Mouse (Mus musculus) limb, embryonic 15.5 days (tissue): ENCODE measurements around the gene Mr1. TPM values are rescaled to one million over a fixed set of nuclear protein-coding genes. Genes with fewer than 3 reads are reported as not detected.

ENCODE experiments used
- ATAC-seq: fragments of 200-750 bp; cut with Nextera tagmentation; 2 replicates; pipeline ENCODE4 v1.8.0; 2017; ENCODE audit warnings: low read depth, moderate TSS enrichment; ENCODE audit not compliant: insufficient number of reproducible peaks, low FRiP score, low TSS enrichment
- H3K27ac ChIP-seq: fragments of 300-500 bp; sonication (generic); 2 replicates; pipeline ENCODE4 v1.5.1; 2015; ENCODE audit warnings: moderate library complexity, mild to moderate bottlenecking, inconsistent platforms
- H3K27me3 ChIP-seq: fragments of 300-500 bp; sonication (generic); 2 replicates; pipeline ENCODE4 v1.6.1; 2015; ENCODE audit warnings: inconsistent platforms
- H3K36me3 ChIP-seq: fragments of 300-500 bp; sonication (generic); 2 replicates; pipeline ENCODE4 v1.6.1; 2015; ENCODE audit warnings: inconsistent platforms
- H3K4me1 ChIP-seq: fragments of 300-500 bp; sonication (generic); 2 replicates; pipeline ENCODE4 v1.6.1; 2015; ENCODE audit warnings: inconsistent platforms
- H3K4me2 ChIP-seq: fragments of 300-500 bp; sonication (generic); 2 replicates; pipeline ENCODE4 v1.6.1; 2015; ENCODE audit warnings: mild to moderate bottlenecking, inconsistent platforms
- H3K4me3 ChIP-seq: fragments of 300-500 bp; sonication (generic); 2 replicates; pipeline ENCODE4 v1.5.1; 2015; ENCODE audit warnings: mild to moderate bottlenecking, inconsistent platforms
- H3K9ac ChIP-seq: fragments of 300-500 bp; sonication (generic); 2 replicates; pipeline ENCODE4 v1.6.1; 2015; ENCODE audit warnings: inconsistent platforms
- H3K9me3 ChIP-seq: fragments of 300-500 bp; sonication (generic); 2 replicates; pipeline ENCODE4 v1.6.1; 2016; ENCODE audit warnings: inconsistent platforms
- WGBS: fragments of 180-500 bp; shearing (Covaris S2); methylation state at CpG from one replicate; pipeline ENCODE4 v1.1.7; 2015; 5-methylcytosine and 5-hydroxymethylcytosine counted together
- polyA plus RNA-seq: library from polyadenylated mRNA; unstranded; fragments of >200 nt; fragmentation: Nextera tagmentation; extraction: Ambion mirVana; gene quantifications from 2 replicates; pipeline ENCODE4 v1.2.1, GENCODE M21; 2015

The Mr1 gene
- polyA plus RNA-seq, 1 experiment from 2014 or later, result 9.6 TPM

DNA sequence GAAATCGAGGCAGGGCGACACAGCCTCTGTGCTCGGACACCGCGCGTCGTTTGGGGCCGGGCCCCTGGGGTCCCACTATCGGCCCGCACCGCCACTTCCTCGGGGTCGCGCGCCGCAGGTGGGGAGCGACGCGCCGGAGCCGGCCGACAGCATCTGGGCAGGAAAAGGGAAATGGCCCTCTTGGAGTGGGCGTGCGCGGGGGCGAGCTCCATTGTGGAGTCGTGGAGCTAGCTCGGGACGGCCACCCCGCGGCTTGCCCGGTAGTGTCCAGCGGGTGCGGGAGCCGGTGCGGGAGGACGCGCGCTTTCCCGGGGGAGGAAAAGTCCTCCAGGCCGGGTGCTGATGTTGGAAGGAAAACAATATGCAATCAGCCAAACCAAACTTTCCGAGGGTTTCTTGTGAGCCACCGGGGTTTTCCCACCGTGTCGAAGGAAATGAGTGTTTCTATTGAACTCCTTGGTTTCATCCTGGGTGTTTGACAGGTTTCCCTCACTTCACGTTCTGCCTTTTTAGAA lies 12.4 kb upstream of the Mr1 start:
- H3K4me3 ChIP-seq, result peak overlapping the region; percentile 97
- peak; percentile 70 for ATAC-seq
- under 1% methylated on average over 46 of the region's 46 CpGs for WGBS
- no peaks in the 10 kb centered on the region for H3K27me3 ChIP-seq
- H3K9ac ChIP-seq, result peak overlapping the region; percentile 80
- H3K27ac ChIP-seq, result peak overlapping the region; percentile 88
- no peaks in the 10 kb centered on the region for H3K36me3 ChIP-seq
- H3K4me1 ChIP-seq, result peaks cover 12% of the 10 kb centered on the region; the same call in 1 of the 2 replicates
- H3K9me3 ChIP-seq, result no peaks in the 10 kb centered on the region
- H3K4me2 ChIP-seq, result peak overlapping the region; percentile 65

DNA sequence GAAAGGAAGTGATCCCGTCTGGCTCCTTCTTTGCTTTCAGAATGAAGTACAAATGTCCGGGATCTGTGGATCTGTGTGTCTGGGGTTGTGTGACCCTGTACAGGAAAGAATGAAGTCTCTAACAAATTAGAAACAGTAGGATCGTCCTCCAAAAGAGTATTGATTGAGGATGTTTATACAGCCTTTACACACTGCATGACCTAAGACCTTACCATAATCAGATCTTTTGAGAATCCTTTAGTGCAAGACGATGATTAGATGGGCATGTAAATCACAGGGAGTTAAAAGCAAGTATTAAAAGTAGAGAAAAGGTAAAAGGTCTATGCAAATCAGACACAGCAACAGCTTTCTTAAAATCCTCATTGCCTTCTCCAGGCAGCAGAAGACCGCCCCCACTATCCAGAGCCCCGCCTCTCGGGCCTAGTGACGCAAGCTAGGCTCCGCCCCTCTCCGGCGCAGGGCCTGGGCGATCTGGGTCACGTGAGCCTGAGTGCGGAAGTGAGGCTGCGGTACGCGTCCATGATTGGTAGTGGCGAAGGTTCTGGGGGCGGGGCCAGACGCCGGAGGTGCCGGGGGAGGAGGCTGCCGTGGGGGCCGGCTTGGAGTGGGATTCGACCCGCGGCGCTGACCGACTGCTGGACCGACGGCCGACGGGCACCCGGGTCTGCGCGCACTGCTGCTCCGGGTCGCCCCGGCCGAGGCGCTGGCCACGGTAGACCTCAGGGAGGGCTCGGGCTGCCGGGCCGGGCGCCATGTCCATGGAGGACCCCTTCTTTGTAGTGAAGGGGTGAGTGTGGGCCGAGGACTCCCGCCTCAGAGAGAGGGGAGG lies 11.7 kb upstream of the Mr1 start, which contains the start of gene Stx6:
Stx6 (plus strand) TSS at position 575 of the 829 bp plus-strand sequence.
- peaks cover 12% of the 10 kb centered on the region; the same call in 1 of the 2 replicates for H3K4me1 ChIP-seq
- peak within 1 kb of the TSS; percentile 65 for H3K4me2 ChIP-seq
- no peaks in the 10 kb centered on the region for H3K9me3 ChIP-seq
- peak within 1 kb of the TSS; percentile 88 for H3K27ac ChIP-seq
- 2% methylated on average over 48 of the region's 48 CpGs for WGBS
- peak; percentile 98 for ATAC-seq
- no peaks in the 10 kb centered on the region for H3K27me3 ChIP-seq
- no peaks in the 10 kb centered on the region for H3K36me3 ChIP-seq
- peak within 1 kb of the TSS; percentile 80 for H3K9ac ChIP-seq
- peak within 1 kb of the TSS; percentile 97 for H3K4me3 ChIP-seq

DNA sequence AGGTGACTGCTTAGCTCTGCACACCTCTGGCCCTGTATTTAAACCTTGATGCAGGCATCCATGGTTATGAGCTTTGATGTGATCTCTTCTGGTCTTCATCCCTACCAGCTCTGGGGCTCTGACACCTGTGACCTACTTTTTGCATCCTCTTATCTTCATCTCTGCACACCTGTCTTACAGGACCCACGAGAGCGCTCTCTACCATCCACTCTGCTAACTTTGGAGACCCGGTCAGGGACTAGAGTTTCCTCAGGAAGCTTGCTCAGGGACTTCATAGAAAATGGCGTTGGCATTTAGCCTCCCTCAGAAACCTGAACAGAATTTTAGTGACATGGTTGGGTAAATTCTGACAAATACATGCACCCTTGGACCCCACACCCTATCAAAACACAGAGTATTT lies 7.3 kb upstream of the Mr1 start:
- WGBS, result 71% methylated on average over 4 of the region's 4 CpGs
- H3K4me3 ChIP-seq, result no peak overlapping the region
- ATAC-seq, result no peak
- H3K27me3 ChIP-seq, result no peaks in the 10 kb centered on the region
- no peak overlapping the region for H3K9ac ChIP-seq
- H3K4me1 ChIP-seq, result peaks cover 5% of the 10 kb centered on the region; the same call in 1 of the 2 replicates
- no peaks in the 10 kb centered on the region for H3K9me3 ChIP-seq
- no peak overlapping the region for H3K4me2 ChIP-seq
- no peaks in the 10 kb centered on the region for H3K36me3 ChIP-seq
- no peak overlapping the region for H3K27ac ChIP-seq

DNA sequence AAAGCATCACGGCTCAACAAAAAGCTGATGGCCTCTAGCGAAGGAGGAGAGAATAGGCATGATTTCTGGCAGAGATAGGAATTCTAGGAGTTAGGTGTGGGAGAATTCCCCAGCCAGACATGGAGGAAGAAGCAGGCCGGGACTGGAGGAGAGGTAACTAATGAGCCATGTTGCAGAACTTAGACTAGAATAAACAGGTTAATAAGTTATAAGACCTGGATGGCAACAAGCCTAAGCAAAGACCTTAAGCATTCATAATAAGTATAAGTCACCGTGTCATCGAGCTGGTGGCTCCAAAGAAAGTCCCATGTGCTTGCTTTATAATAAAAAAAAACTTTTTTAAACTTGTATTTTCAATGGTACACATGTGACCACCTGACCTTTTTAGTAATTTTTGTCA lies 4.2 kb upstream of the Mr1 start:
- no peak overlapping the region for H3K4me2 ChIP-seq
- H3K36me3 ChIP-seq, result no peaks in the 10 kb centered on the region
- no peak overlapping the region for H3K9ac ChIP-seq
- H3K27me3 ChIP-seq, result no peaks in the 10 kb centered on the region
- ATAC-seq, result no peak
- 88% methylated on average over 5 of the region's 5 CpGs for WGBS
- no peaks in the 10 kb centered on the region for H3K9me3 ChIP-seq
- H3K27ac ChIP-seq, result no peak overlapping the region
- peaks cover 3% of the 10 kb centered on the region for H3K4me1 ChIP-seq
- H3K4me3 ChIP-seq, result no peak overlapping the region

DNA sequence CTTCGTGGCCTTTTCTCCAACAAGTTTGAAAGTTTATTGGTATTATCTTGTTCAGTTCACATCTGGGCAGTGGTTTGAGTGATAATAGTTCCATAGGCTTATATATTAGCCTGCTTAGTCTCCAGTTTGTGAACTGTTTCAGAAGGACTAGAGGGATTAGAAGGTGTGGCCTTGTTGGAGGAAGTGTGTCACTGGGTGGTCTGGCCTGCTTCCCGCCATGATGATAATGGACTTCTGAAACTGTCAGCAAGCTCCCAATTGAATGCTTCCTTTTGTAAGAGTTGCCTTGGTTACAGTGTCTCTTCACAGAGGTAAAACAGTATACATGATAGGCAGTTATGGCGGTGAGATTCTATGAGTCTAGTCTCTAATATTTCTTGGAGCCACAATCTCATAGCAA lies 2.8 kb upstream of the Mr1 start:
- Histone ChIP-seq H3K27ac (no peak overlapping the region), H3K4me2 (no peak overlapping the region), H3K4me1 (peaks cover 7% of the 10 kb centered on the region), H3K27me3 (no peaks in the 10 kb centered on the region), H3K36me3 (no peaks in the 10 kb centered on the region), H3K4me3 (no peak overlapping the region), H3K9me3 (no peaks in the 10 kb centered on the region), H3K9ac (no peak overlapping the region)
- 90% methylated on average over 3 of the region's 3 CpGs for whole genome bisulfite sequencing
- ATAC-seq, result no peak

GRCm38 (mm10) chr1:155147228-155147627 lies 614 bp upstream of the Mr1 start:
- Histone ChIP-seq H3K9ac (no peak overlapping the region), H3K27me3 (no peaks in the 10 kb centered on the region), H3K36me3 (no peaks in the 10 kb centered on the region), H3K4me3 (no peak overlapping the region), H3K4me2 (no peak overlapping the region), H3K9me3 (no peaks in the 10 kb centered on the region), H3K27ac (no peak overlapping the region), H3K4me1 (peaks cover 7% of the 10 kb centered on the region)
- WGBS, result 86% methylated on average over 2 of the region's 2 CpGs
- ATAC-seq, result no peak

DNA sequence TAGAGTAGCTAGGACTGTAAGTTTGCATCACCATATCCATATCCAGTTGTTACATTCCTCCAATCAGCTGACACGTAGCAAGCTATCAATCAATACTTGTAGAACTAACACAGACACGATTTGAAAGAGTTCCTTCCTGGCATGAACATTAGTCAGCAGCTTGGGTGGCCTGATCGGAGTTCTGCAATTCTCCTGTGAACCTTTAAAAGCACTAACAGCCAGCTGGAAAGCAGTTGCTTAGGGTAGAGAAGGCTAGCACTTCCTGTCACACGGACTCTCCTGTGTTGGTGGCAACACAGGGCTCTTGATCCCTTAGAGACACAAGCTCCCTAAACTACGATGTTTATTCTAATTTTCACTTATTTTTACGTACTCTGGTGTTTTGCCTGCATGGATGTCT lies 994 bp downstream of the Mr1 start:
- H3K27ac ChIP-seq, result peak overlapping the region; percentile 59
- H3K9ac ChIP-seq, result no peak overlapping the region; the same call in 1 of the 2 replicates
- ATAC-seq, result no peak
- H3K9me3 ChIP-seq, result no peaks in the 10 kb centered on the region
- H3K36me3 ChIP-seq, result no peaks in the 10 kb centered on the region
- peaks cover 7% of the 10 kb centered on the region for H3K4me1 ChIP-seq
- 29% methylated on average over 6 of the region's 6 CpGs for WGBS
- no peaks in the 10 kb centered on the region for H3K27me3 ChIP-seq
- peak overlapping the region; percentile 54 for H3K4me2 ChIP-seq
- peak overlapping the region; percentile 49 for H3K4me3 ChIP-seq

DNA sequence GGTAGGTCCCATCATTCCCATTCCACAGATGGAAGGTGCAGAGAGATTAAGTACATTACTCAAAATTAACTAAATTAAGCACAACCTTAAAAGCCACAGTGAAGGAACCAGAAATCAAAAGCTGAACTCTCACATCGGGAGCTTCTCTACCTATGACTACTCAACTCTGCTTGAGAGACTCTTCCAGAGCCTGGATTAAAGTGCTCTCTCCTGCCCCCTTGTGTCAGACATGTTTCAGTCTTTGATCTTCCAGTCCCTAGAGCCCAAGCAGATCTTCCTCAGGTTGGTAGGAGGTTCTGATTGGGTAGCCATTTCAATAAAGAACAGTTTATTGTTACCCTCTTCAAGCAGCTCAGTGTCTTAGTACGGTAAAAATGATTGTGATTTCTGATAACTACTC lies 6.5 kb downstream of the Mr1 start:
- H3K27me3 ChIP-seq, result no peaks in the 10 kb centered on the region
- no peak overlapping the region for H3K27ac ChIP-seq
- H3K9me3 ChIP-seq, result no peaks in the 10 kb centered on the region
- no peak for ATAC-seq
- 0 out of 2 replicates have a peak, but pooled peaks cover 3% of the 10 kb centered on the region for H3K36me3 ChIP-seq
- H3K9ac ChIP-seq, result no peak overlapping the region
- H3K4me2 ChIP-seq, result no peak overlapping the region
- WGBS, result 76% methylated on average over 2 of the region's 2 CpGs
- H3K4me1 ChIP-seq, result 0 out of 2 replicates have a peak, but pooled peaks cover under 1% of the 10 kb centered on the region
- no peak overlapping the region for H3K4me3 ChIP-seq

GRCm38 (mm10) chr1:155138795-155139194 lies 7.8 kb downstream of the Mr1 start:
- Histone ChIP-seq H3K4me3 (no peak overlapping the region), H3K27me3 (no peaks in the 10 kb centered on the region), H3K9me3 (no peaks in the 10 kb centered on the region), H3K4me1 (peaks cover 5% of the 10 kb centered on the region), H3K27ac (no peak overlapping the region), H3K36me3 (0 out of 2 replicates have a peak, but pooled peaks cover 3% of the 10 kb centered on the region), H3K4me2 (no peak overlapping the region), H3K9ac (no peak overlapping the region)
- no peak for ATAC-seq
- 77% methylated on average over 7 of the region's 7 CpGs for WGBS

- 0 out of 2 replicates have a peak, but pooled peaks cover 8% of the 10 kb centered on the region for H3K36me3 ChIP-seq
- H3K27me3 ChIP-seq, result no peaks in the 10 kb centered on the region
- H3K4me2 ChIP-seq, result no peak overlapping the region
- H3K9ac ChIP-seq, result no peak overlapping the region
- no peak for ATAC-seq
- H3K27ac ChIP-seq, result no peak overlapping the region
- no peak overlapping the region for H3K4me3 ChIP-seq
- WGBS, result 30% methylated on average over 8 of the region's 8 CpGs
- peaks cover 5% of the 10 kb centered on the region for H3K4me1 ChIP-seq
- H3K9me3 ChIP-seq, result no peaks in the 10 kb centered on the region
Observed at GRCm38 (mm10) chr1:155134866-155135265, 11.7 kb downstream of the Mr1 start.

GRCm38 (mm10) chr1:155127429-155127934 lies 19.1 kb downstream of the Mr1 start:
- H3K4me2 ChIP-seq, result no peak overlapping the region
- H3K4me1 ChIP-seq, result peaks cover 2% of the 10 kb centered on the region; the same call in 1 of the 2 replicates
- H3K9ac ChIP-seq, result no peak overlapping the region
- WGBS, result 68% methylated on average over 5 of the region's 5 CpGs
- H3K36me3 ChIP-seq, result 0 out of 2 replicates have a peak, but pooled peaks cover 4% of the 10 kb centered on the region
- H3K9me3 ChIP-seq, result no peaks in the 10 kb centered on the region
- H3K4me3 ChIP-seq, result no peak overlapping the region
- no peak for ATAC-seq
- no peaks in the 10 kb centered on the region for H3K27me3 ChIP-seq
- no peak overlapping the region for H3K27ac ChIP-seq

GRCm38 (mm10) chr1:155126716-155127115 lies 19.9 kb downstream of the Mr1 start:
- Histone ChIP-seq H3K36me3 (0 out of 2 replicates have a peak, but pooled peaks cover 4% of the 10 kb centered on the region), H3K4me1 (peaks cover 4% of the 10 kb centered on the region; the same call in 1 of the 2 replicates), H3K9ac (no peak overlapping the region), H3K9me3 (no peaks in the 10 kb centered on the region), H3K4me2 (no peak overlapping the region), H3K27me3 (no peaks in the 10 kb centered on the region), H3K27ac (no peak overlapping the region), H3K4me3 (no peak overlapping the region)
- no peak for ATAC-seq
- WGBS, result 61% methylated on average over 5 of the region's 5 CpGs
